Mouse (Mus musculus) liver, embryonic 14 days (tissue): ENCODE measurements around the gene Olfr1104. TPM values are rescaled to one million over a fixed set of nuclear protein-coding genes. Genes with fewer than 3 reads are reported as not detected.

Experiments used
- polyA plus RNA-seq: library from polyadenylated mRNA; depleted of rRNA; stranded (reverse); fragments of >200 nt; gene quantifications from 2 replicates; pipeline ENCODE4 v1.2.3, GENCODE M21; 2012; rRNA removed

The Olfr1104 gene
- not detected in 2 replicates for polyA plus RNA-seq

DNA sequence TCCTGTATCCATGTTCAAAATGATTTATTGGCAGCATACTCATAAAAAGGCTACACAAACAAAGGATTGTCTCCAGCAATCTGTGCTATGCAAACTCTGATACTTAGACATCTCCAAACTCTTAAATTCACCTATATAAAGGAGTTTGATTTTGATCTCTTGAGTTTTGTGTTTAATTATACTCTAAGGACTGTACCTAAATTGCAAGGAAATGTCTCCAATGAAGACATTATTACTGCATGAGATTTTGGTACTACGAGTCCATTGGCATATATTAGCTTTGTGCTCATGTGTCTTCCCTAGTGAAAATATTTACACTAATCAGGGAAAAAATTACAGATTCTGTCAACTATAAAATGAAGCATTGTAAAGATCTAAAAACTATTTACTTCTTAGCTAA lies at the start of gene Olfr1104:
TSS of gene Olfr1104 (minus strand) at position 101 of the 400 bp plus-strand sequence.

GRCm38 (mm10) chr2:87075717-87076116 lies 48.8 kb upstream of the Olfr1104 start, which contains the start of gene Olfr1107:
Gene Olfr1107, minus strand, starts transcription at chr2:87075817.

GRCm38 (mm10) chr2:87052173-87052572 lies 25.3 kb upstream of the Olfr1104 start, which contains the start of gene Olfr1106:
Gene Olfr1106, minus strand, starts transcription at chr2:87052273.

DNA sequence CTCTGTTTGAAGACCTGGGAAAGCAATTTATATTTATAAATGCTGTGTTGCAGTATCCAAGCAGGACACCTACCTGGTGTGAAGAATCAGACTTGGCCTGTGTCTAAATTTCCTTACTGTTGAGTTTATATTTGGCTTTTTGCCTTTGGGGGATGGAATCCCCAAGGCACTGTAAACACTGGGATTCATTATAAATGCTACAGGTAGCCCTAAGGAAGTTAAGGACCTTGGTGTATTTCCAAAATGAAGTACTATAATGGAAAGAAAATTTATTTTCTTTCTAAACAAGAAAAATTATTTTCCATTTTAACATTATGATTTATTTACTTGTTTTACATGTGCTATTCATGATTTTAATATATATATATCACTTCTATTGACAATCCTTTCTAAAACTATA lies 9.6 kb upstream of the Olfr1104 start, which contains the start of gene Olfr1105:
TSS of gene Olfr1105 (minus strand) at position 101 of the 400 bp plus-strand sequence.

DNA sequence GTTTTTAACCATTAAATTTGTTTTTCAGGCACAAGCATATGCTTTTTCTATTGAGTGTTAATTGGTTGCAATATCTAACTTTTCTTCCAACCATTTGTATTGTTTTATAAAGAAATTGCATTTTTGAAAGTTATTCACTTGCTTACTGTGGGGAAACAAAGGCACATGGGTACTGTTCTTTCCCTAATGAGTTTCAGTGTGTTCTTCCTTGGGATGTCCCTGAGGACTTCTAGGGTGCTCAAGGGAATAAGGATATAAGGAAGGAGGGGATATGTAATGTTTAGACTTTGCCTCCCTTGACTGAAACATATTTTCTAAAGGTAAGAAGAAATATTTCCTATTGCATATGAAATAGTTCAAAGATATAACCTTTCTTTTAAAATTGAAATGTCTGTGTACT lies 28.8 kb downstream of the Olfr1104 start, which contains the start of gene Olfr1102:
TSS of gene Olfr1102 (plus strand) at position 301 of the 400 bp plus-strand sequence.

GRCm38 (mm10) chr2:86991121-86991520 lies 35.8 kb downstream of the Olfr1104 start, which contains the start of gene Olfr1101:
Gene Olfr1101, minus strand, starts transcription at chr2:86991221.

GRCm38 (mm10) chr2:86979854-86980253 lies 47.0 kb downstream of the Olfr1104 start, which contains the start of gene Olfr1100:
Gene Olfr1100, minus strand, starts transcription at chr2:86979954.

Other genes starting within 250 kb of the Olfr1104 start
- not detected in 2 replicates for gene Olfr1093, start 244.6 kb downstream of the Olfr1104 start, polyA plus RNA-seq
- gene Olfr141, start 217.1 kb downstream of the Olfr1104 start, polyA plus RNA-seq, result not detected in 2 replicates
- gene Olfr1094, start 202.4 kb downstream of the Olfr1104 start, polyA plus RNA-seq, result not detected in 2 replicates
- not detected in 2 replicates for gene Olfr1095, start 175.4 kb downstream of the Olfr1104 start, polyA plus RNA-seq
- gene Gm13723, start 152.3 kb downstream of the Olfr1104 start, polyA plus RNA-seq, result not detected in 2 replicates
- not detected in 2 replicates for gene Olfr1097, start 134.9 kb downstream of the Olfr1104 start, polyA plus RNA-seq
- gene Olfr1098, start 102.5 kb downstream of the Olfr1104 start, polyA plus RNA-seq, result not detected in 2 replicates
- not detected in 2 replicates for gene Olfr1099, start 66.4 kb downstream of the Olfr1104 start, polyA plus RNA-seq
- gene Olfr1100, start 47.1 kb downstream of the Olfr1104 start, polyA plus RNA-seq, result not detected in 2 replicates
- gene Olfr1101, start 35.9 kb downstream of the Olfr1104 start, polyA plus RNA-seq, result not detected in 2 replicates
- gene Olfr1102, start 28.7 kb downstream of the Olfr1104 start, polyA plus RNA-seq, result not detected in 2 replicates
- gene Olfr1105, start 9.5 kb upstream of the Olfr1104 start, polyA plus RNA-seq, result not detected in 2 replicates
- gene Olfr1106, start 25.2 kb upstream of the Olfr1104 start, polyA plus RNA-seq, result not detected in 2 replicates
- not detected in 2 replicates for gene Olfr1107, start 48.7 kb upstream of the Olfr1104 start, polyA plus RNA-seq
- not detected in 2 replicates for gene Olfr1109, start 68.9 kb upstream of the Olfr1104 start, polyA plus RNA-seq
- not detected in 2 replicates for gene Olfr259, start 87.5 kb upstream of the Olfr1104 start, polyA plus RNA-seq
- not detected in 2 replicates for gene Olfr1110, start 113.2 kb upstream of the Olfr1104 start, polyA plus RNA-seq
- not detected in 2 replicates for gene Olfr1111, start 125.5 kb upstream of the Olfr1104 start, polyA plus RNA-seq
- gene Olfr1112, start 160.7 kb upstream of the Olfr1104 start, polyA plus RNA-seq, result not detected in 2 replicates
- gene Olfr1113, start 181.9 kb upstream of the Olfr1104 start, polyA plus RNA-seq, result not detected in 2 replicates
- not detected in 2 replicates for gene Olfr1115, start 220.9 kb upstream of the Olfr1104 start, polyA plus RNA-seq
- gene Olfr1116, start 240.5 kb upstream of the Olfr1104 start, polyA plus RNA-seq, result not detected in 2 replicates